Comparison of ENCODE assay signal across 8 mouse cellular contexts in the genomic region with DNA sequence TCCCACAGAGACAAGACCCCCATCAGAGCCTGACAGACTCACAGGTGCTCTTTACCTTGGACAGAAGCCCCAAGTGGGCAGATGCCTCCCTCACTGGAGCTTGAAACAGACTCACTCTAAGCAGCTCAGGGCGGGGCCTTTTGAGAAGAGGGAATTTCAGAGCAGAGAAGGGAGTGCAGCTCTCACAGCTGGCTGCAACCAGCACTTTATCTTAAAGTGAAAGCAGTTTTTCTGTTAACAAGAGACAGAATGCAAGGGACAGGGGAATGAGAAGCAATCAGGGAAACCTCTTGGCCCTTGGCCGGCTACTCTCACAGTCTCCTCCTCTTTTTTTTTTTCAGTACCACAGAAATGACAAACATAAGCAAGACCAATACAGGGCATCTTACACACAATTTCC. TPM values are rescaled to one million over a fixed set of nuclear protein-coding genes. Genes with fewer than 3 reads are reported as not detected.
DNase-seq lines count a peak whose midpoint lies in the region; ATAC-seq and TF ChIP-seq lines count a peak whose summit lies in the region.

No protein-coding gene starts in this region.

- no peak for TF ChIP-seq CTCF in liver, postnatal 0 days (IDR thresholded peaks at IDR 0.05; ENCODE audit: low read depth)

- H3K36me3 ChIP-seq in limb, embryonic 13.5 days: no peaks in the 10 kb centered on the region
- H3K36me3 ChIP-seq in limb, embryonic 10.5 days: no peaks in the 10 kb centered on the region
- no peaks in the 10 kb centered on the region for H3K36me3 ChIP-seq in heart, embryonic 12.5 days
- H3K36me3 ChIP-seq in liver, postnatal 0 days (replicated peaks; ENCODE audit: insufficient read depth, low read length): no peaks in the 10 kb centered on the region
- no peaks in the 10 kb centered on the region for H3K36me3 ChIP-seq in hindbrain, embryonic 11.5 days (ENCODE audit: control insufficient read depth, insufficient read depth, low read length)

- H3K9me3 ChIP-seq in limb, embryonic 13.5 days: no peaks in the 10 kb centered on the region
- H3K9me3 ChIP-seq in limb, embryonic 10.5 days (replicated peaks): no peaks in the 10 kb centered on the region
- H3K9me3 ChIP-seq in heart, embryonic 12.5 days (replicated peaks): no peaks in the 10 kb centered on the region
- H3K9me3 ChIP-seq in liver, postnatal 0 days (ENCODE audit: low read length): no peaks in the 10 kb centered on the region
- no peaks in the 10 kb centered on the region for H3K9me3 ChIP-seq in hindbrain, embryonic 11.5 days (ENCODE audit: control insufficient read depth, low read length)

- no peaks in the 10 kb centered on the region for H3K27me3 ChIP-seq in limb, embryonic 13.5 days
- no peaks in the 10 kb centered on the region for H3K27me3 ChIP-seq in limb, embryonic 10.5 days (ENCODE audit: low read depth, poor library complexity, severe bottlenecking)
- H3K27me3 ChIP-seq in heart, embryonic 12.5 days (replicated peaks): no peaks in the 10 kb centered on the region
- H3K27me3 ChIP-seq in liver, postnatal 0 days (ENCODE audit: insufficient read depth, low read length): no peaks in the 10 kb centered on the region
- no peaks in the 10 kb centered on the region for H3K27me3 ChIP-seq in hindbrain, embryonic 11.5 days (ENCODE audit: control insufficient read depth, insufficient read depth, low read length)

- 21% methylated on average over 2 of the region's 2 CpGs for WGBS in limb, embryonic 13.5 days
- WGBS in limb, embryonic 10.5 days: 23% methylated on average over 2 of the region's 2 CpGs
- WGBS in heart, embryonic 12.5 days: 10% methylated on average over 2 of the region's 2 CpGs
- WGBS in liver, postnatal 0 days (ENCODE audit: insufficient replicate concordance): 10% methylated on average over 2 of the region's 2 CpGs
- WGBS in hindbrain, embryonic 11.5 days: 25% methylated on average over 2 of the region's 2 CpGs

- H3K4me2 ChIP-seq in limb, embryonic 13.5 days (replicated peaks): peak overlapping the region; percentile 4; the same call in 1 of the 2 replicates
- H3K4me2 ChIP-seq in heart, embryonic 12.5 days: peak overlapping the region; percentile 30
- peak overlapping the region; percentile 13; the same call in 1 of the 2 replicates for H3K4me2 ChIP-seq in liver, postnatal 0 days (ENCODE audit: low read depth, low read length)
- H3K4me2 ChIP-seq in hindbrain, embryonic 11.5 days (replicated peaks; ENCODE audit: low read depth, low read length): no peak overlapping the region

- no peak for DNase-seq in limb, embryonic 10.5 days (ENCODE audit: low spot score)
- no peak for DNase-seq in liver, postnatal 0 days
- peak; percentile 10 to 31 for DNase-seq in thymus, postnatal 36 days
- DNase-seq in retina, postnatal 1 day: no peak
- no peak for DNase-seq in layer of hippocampus, adult 9-11 months
- no peak for DNase-seq in hindbrain, embryonic 11.5 days (ENCODE audit: low spot score)

- peaks cover 7% of the 10 kb centered on the region for H3K4me1 ChIP-seq in limb, embryonic 13.5 days
- H3K4me1 ChIP-seq in limb, embryonic 10.5 days: peaks cover 10% of the 10 kb centered on the region
- peaks cover 13% of the 10 kb centered on the region for H3K4me1 ChIP-seq in heart, embryonic 12.5 days (replicated peaks)
- peaks cover 13% of the 10 kb centered on the region for H3K4me1 ChIP-seq in liver, postnatal 0 days (ENCODE audit: insufficient read depth)
- no peaks in the 10 kb centered on the region for H3K4me1 ChIP-seq in hindbrain, embryonic 11.5 days (replicated peaks; ENCODE audit: control insufficient read depth, insufficient read depth, low read length)

- no peak for TF ChIP-seq EP300 in liver, postnatal 0 days (IDR thresholded peaks at IDR 0.05; ENCODE audit: low read depth)

- H3K4me3 ChIP-seq in limb, embryonic 13.5 days: no peak overlapping the region
- no peak overlapping the region for H3K4me3 ChIP-seq in limb, embryonic 10.5 days
- no peak overlapping the region for H3K4me3 ChIP-seq in heart, embryonic 12.5 days
- H3K4me3 ChIP-seq in liver, postnatal 0 days (ENCODE audit: low read depth, low read length): no peak overlapping the region
- H3K4me3 ChIP-seq in hindbrain, embryonic 11.5 days (ENCODE audit: low read depth, low read length): no peak overlapping the region

- H3K9ac ChIP-seq in limb, embryonic 13.5 days: no peak overlapping the region
- no peak overlapping the region for H3K9ac ChIP-seq in heart, embryonic 12.5 days
- H3K9ac ChIP-seq in liver, postnatal 0 days (replicated peaks): no peak overlapping the region
- no peak overlapping the region for H3K9ac ChIP-seq in hindbrain, embryonic 11.5 days (ENCODE audit: low read depth, low read length)

- no peak overlapping the region for H3K27ac ChIP-seq in limb, embryonic 13.5 days
- no peak overlapping the region for H3K27ac ChIP-seq in limb, embryonic 10.5 days
- no peak overlapping the region for H3K27ac ChIP-seq in heart, embryonic 12.5 days (ENCODE audit: poor library complexity, severe bottlenecking)
- H3K27ac ChIP-seq in liver, postnatal 0 days (ENCODE audit: low read depth): no peak overlapping the region
- H3K27ac ChIP-seq in hindbrain, embryonic 11.5 days (ENCODE audit: low read depth, low read length): no peak overlapping the region

- no peak for ATAC-seq in limb, embryonic 13.5 days (ENCODE audit: low FRiP score, low read depth)
- no peak for ATAC-seq in heart, embryonic 12.5 days (ENCODE audit: insufficient number of reproducible peaks, low FRiP score)
- no peak for ATAC-seq in liver, postnatal 0 days
- no peak for ATAC-seq in hindbrain, embryonic 11.5 days (ENCODE audit: low FRiP score)

RNA-seq across cellular contexts. Expression of gene B3galnt1, which starts 56.2 kb away (rescaled TPM):
- 51.3 and 51.5 TPM in 2 replicates for polyA plus RNA-seq in limb, embryonic 13.5 days (2015; fragmentation: Nextera tagmentation; extraction: Ambion mirVana)
- polyA plus RNA-seq in limb, embryonic 10.5 days (2016; fragmentation: Nextera tagmentation; extraction: Ambion mirVana): 17.7 and 23.0 TPM in 2 replicates
- 27.3 TPM in 2 replicates for polyA plus RNA-seq in heart, embryonic 12.5 days (2016; fragmentation: Nextera tagmentation; extraction: Ambion mirVana)
- polyA plus RNA-seq in liver, postnatal 0 days (2015; fragmentation: Nextera tagmentation; extraction: Ambion mirVana): 1.9 and 2.0 TPM in 2 replicates
- 45.4 and 46.6 TPM in 2 replicates for polyA plus RNA-seq in hindbrain, embryonic 11.5 days (2014; fragmentation: Nextera tagmentation; extraction: Ambion mirVana)

Comparison
In these comparisons a context has a peak if more than half of its experiments do, and no peak if none do; other contexts are left out.
1. DNase-seq: peak in thymus, postnatal 36 days (2 of 2); none in limb, embryonic 10.5 days (single experiment), liver, postnatal 0 days (single experiment), retina, postnatal 1 day (single experiment), layer of hippocampus, adult 9-11 months (single experiment) and hindbrain, embryonic 11.5 days (single experiment).